25 mouse cellular contexts compared by ENCODE assay signal in the genomic region with DNA sequence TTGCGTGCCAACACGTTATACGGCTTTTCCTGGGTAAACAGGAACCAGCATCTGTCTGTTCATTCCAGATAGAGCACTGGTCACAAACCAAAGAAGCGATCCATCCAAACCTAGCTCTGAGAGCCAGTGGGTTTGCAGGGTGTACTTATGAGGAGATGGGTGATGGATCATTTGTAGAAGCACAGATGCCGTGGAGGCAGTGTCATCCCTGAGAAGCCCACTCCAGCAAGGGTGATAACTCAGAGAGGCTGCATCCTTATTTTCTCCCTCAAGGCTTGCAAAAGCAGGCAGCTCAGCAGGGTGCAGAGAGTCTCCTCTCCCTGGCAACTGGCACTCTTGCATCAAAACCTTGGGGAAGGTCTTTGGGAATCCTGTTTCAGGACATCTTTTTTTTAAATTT.
"Had no signal": no experiment of that assay in that cellular context is flagged by ENCODE, and none has a peak within 500 bp of the region (broad histone marks: within the 10 kb centered on the region; RNA-seq: fewer than 3 reads in every experiment).

No protein-coding gene starts in this region.

- H3K27me3 ChIP-seq: hindbrain, embryonic 12.5 days; intestine, embryonic 15.5 days; limb, embryonic 13.5 days; limb, embryonic 15.5 days; liver, embryonic 12.5 days had no signal

- H3K36me3 ChIP-seq: hindbrain, embryonic 10.5 days; hindbrain, embryonic 12.5 days; intestine, embryonic 15.5 days; limb, embryonic 13.5 days; limb, embryonic 15.5 days; liver, embryonic 12.5 days had no signal

- DNase-seq: gastrocnemius, adult 2 months; gastrocnemius, postnatal 10 days; gastrocnemius, postnatal 25 days; heart, adult 18-20 months; heart, postnatal 10 days; heart, postnatal 4 days; kidney, adult 18-20 months; kidney, adult 8-10 months; kidney, postnatal 14 days; kidney, postnatal 36 days; layer of hippocampus, adult 9-11 months; layer of hippocampus, postnatal 36 days; left cerebral cortex, postnatal 4 days had no signal

- H3K4me2 ChIP-seq: heart, embryonic 11.5 days; hindbrain, embryonic 12.5 days; hindbrain, embryonic 14.5 days; intestine, embryonic 15.5 days; limb, embryonic 13.5 days; limb, embryonic 15.5 days; liver, embryonic 12.5 days had no signal

- H3K9ac ChIP-seq: hindbrain, embryonic 12.5 days; hindbrain, embryonic 14.5 days; intestine, embryonic 15.5 days; limb, embryonic 13.5 days; limb, embryonic 15.5 days; liver, embryonic 12.5 days; liver, embryonic 14.5 days had no signal

- H3K9me3 ChIP-seq: hindbrain, embryonic 10.5 days; hindbrain, embryonic 12.5 days; intestine, embryonic 15.5 days; limb, embryonic 15.5 days; liver, embryonic 12.5 days had no signal

- H3K4me3 ChIP-seq: gastrocnemius, adult 2 months; hindbrain, embryonic 10.5 days; hindbrain, embryonic 12.5 days; intestine, embryonic 15.5 days; limb, embryonic 13.5 days; limb, embryonic 15.5 days; liver, embryonic 12.5 days had no signal

- H3K4me1 ChIP-seq: hindbrain, embryonic 12.5 days had no signal

- H3K27ac ChIP-seq: gastrocnemius, adult 2 months; hindbrain, embryonic 10.5 days; hindbrain, embryonic 12.5 days; hindbrain, embryonic 14.5 days; intestine, embryonic 15.5 days; limb, embryonic 13.5 days; limb, embryonic 15.5 days; liver, embryonic 12.5 days; liver, embryonic 14.5 days had no signal

- ATAC-seq: hindbrain, embryonic 16.5 days; inflammation-experienced regulatory T-cells, adult 6 months; intestine, embryonic 15.5 days; intestine, postnatal 0 days; liver, embryonic 12.5 days had no signal
